Mouse (Mus musculus) stomach, embryonic 15.5 days (tissue): ENCODE results near the gene Tmem107. TPM values are rescaled to one million over a fixed set of nuclear protein-coding genes. Genes with fewer than 3 reads are reported as not detected.
A peak's percentile ranks its signal among the peaks of the same experiment; 100 is the strongest.

Experiments used
- ATAC-seq: fragments of 200-750 bp; cut with Nextera tagmentation; 2 replicates; pipeline ENCODE4 v1.8.0; 2017; ENCODE audit warnings: low read depth, moderate number of reproducible peaks, moderate TSS enrichment; ENCODE audit not compliant: insufficient read depth, low FRiP score
- H3K27ac ChIP-seq: fragments of 300-500 bp; sonication (generic); 2 replicates; pipeline ENCODE4 v1.5.1; 2015; ENCODE audit warnings: mild to moderate bottlenecking, inconsistent platforms
- H3K27me3 ChIP-seq: fragments of 300-500 bp; sonication (generic); replicated peaks from 2 replicates; pipeline ENCODE4 v1.6.1; 2015; ENCODE audit warnings: inconsistent platforms
- H3K36me3 ChIP-seq: fragments of 300-500 bp; sonication (generic); 2 replicates; pipeline ENCODE4 v1.6.1; 2015; ENCODE audit warnings: inconsistent platforms
- H3K4me1 ChIP-seq: fragments of 300-500 bp; sonication (generic); 2 replicates; pipeline ENCODE4 v1.6.1; 2015; ENCODE audit warnings: inconsistent platforms
- H3K4me2 ChIP-seq: fragments of 300-500 bp; sonication (generic); 2 replicates; pipeline ENCODE4 v1.6.1; 2015; ENCODE audit warnings: mild to moderate bottlenecking, inconsistent platforms
- H3K4me3 ChIP-seq: fragments of 300-500 bp; sonication (generic); replicated peaks from 2 replicates; pipeline ENCODE4 v1.5.1; 2015; ENCODE audit warnings: inconsistent platforms
- H3K9ac ChIP-seq: fragments of 300-500 bp; sonication (generic); 2 replicates; pipeline ENCODE4 v1.6.1; 2015; ENCODE audit warnings: inconsistent platforms
- H3K9me3 ChIP-seq: fragments of 300-500 bp; sonication (generic); 2 replicates; pipeline ENCODE4 v1.6.1; 2016; ENCODE audit warnings: inconsistent platforms
- WGBS: fragments of 180-500 bp; shearing (Covaris S2); methylation state at CpG from one replicate; pipeline ENCODE4 v1.1.7; 2015; 5-methylcytosine and 5-hydroxymethylcytosine counted together
- polyA plus RNA-seq: library from polyadenylated mRNA; unstranded; fragments of >200 nt; fragmentation: Nextera tagmentation; extraction: Ambion mirVana; gene quantifications from 2 replicates; pipeline ENCODE4 v1.2.1, GENCODE M21; 2015

Tmem107 gene
- polyA plus RNA-seq, 1 experiment from 2014 or later = 55.0 TPM

- H3K27ac ChIP-seq = no peak overlapping the region; the same call in 1 of the 2 replicates
- H3K9me3 ChIP-seq = no peaks in the 10 kb centered on the region
- no peak overlapping the region for H3K4me3 ChIP-seq
- no peaks in the 10 kb centered on the region for H3K27me3 ChIP-seq
- 63% methylated on average over 5 of the region's 5 CpGs for WGBS
- ATAC-seq = no peak
- no peaks in the 10 kb centered on the region for H3K36me3 ChIP-seq
- peaks cover 3% of the 10 kb centered on the region; the same call in 1 of the 2 replicates for H3K4me1 ChIP-seq
- no peak overlapping the region for H3K4me2 ChIP-seq
- H3K9ac ChIP-seq = no peak overlapping the region
Measured at GRCm38 (mm10) chr11:69078805-69079438, 8.3 kb downstream of the Tmem107 start.

GRCm38 (mm10) chr11:69080102-69080854, 9.7 kb downstream of the Tmem107 start:
- Histone ChIP-seq H3K4me2 (no peak overlapping the region), H3K36me3 (no peaks in the 10 kb centered on the region), H3K27me3 (no peaks in the 10 kb centered on the region), H3K27ac (no peak overlapping the region), H3K9ac (no peak overlapping the region), H3K9me3 (no peaks in the 10 kb centered on the region), H3K4me1 (no peaks in the 10 kb centered on the region), H3K4me3 (no peak overlapping the region)
- WGBS = 77% methylated on average over 15 of the region's 15 CpGs
- ATAC-seq = no peak

DNA sequence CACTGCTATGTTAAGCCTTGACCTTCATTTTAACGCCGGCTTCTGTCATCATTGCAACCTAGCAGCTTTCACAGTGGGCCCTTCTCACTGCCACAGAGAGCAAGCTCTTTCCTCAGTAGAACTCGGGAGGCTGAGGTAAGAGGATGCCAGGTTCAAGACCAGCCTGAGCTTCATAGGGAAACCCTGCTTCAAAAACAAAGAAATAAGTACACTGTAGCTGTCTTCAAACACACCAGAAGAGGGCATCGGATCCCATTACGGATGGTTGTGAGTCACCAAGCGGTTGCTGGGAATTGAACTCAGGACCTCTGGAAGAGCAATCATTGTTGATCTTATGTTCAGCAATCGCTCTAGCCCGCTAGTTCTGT, 10.2 kb downstream of the Tmem107 start:
- Histone ChIP-seq H3K9ac (no peak overlapping the region), H3K4me2 (no peak overlapping the region), H3K9me3 (no peaks in the 10 kb centered on the region), H3K27me3 (no peaks in the 10 kb centered on the region), H3K4me3 (no peak overlapping the region), H3K4me1 (no peaks in the 10 kb centered on the region), H3K36me3 (no peaks in the 10 kb centered on the region), H3K27ac (no peak overlapping the region)
- 88% methylated on average over 8 of the region's 8 CpGs for WGBS
- no peak for ATAC-seq

GRCm38 (mm10) chr11:69081613-69082012, 11.0 kb downstream of the Tmem107 start:
- Histone ChIP-seq H3K4me1 (no peaks in the 10 kb centered on the region), H3K4me2 (no peak overlapping the region), H3K9me3 (no peaks in the 10 kb centered on the region), H3K27me3 (no peaks in the 10 kb centered on the region), H3K36me3 (no peaks in the 10 kb centered on the region), H3K9ac (no peak overlapping the region), H3K4me3 (no peak overlapping the region), H3K27ac (no peak overlapping the region)
- no peak for ATAC-seq
- 74% methylated on average over 7 of the region's 7 CpGs for WGBS

DNA sequence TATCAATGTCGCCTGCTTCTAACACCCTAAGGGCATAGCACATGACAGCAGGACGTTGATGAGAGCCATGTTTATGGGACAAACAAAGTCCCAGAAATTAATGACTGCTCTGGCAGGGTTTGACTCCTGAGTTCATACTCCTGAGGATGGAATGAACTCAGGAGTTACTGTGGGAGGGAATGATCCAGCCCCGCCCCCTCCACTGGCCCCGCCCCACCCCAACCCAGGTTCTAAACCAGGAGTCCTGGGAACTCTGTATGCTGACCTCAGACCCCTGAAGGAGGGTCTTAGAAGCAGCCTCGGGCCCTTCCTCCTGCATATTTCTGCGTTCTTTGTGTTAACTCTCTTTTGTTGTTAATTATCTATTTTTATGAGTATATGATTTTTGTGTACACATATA, 15.0 kb downstream of the Tmem107 start:
- Histone ChIP-seq H3K27ac (no peak overlapping the region), H3K4me3 (no peak overlapping the region), H3K27me3 (no peaks in the 10 kb centered on the region), H3K36me3 (0 out of 2 replicates have a peak, but pooled peaks cover 2% of the 10 kb centered on the region), H3K9ac (no peak overlapping the region), H3K4me2 (no peak overlapping the region), H3K9me3 (no peaks in the 10 kb centered on the region), H3K4me1 (peaks cover 21% of the 10 kb centered on the region)
- ATAC-seq = no peak
- 57% methylated on average over 6 of the region's 6 CpGs for WGBS

DNA sequence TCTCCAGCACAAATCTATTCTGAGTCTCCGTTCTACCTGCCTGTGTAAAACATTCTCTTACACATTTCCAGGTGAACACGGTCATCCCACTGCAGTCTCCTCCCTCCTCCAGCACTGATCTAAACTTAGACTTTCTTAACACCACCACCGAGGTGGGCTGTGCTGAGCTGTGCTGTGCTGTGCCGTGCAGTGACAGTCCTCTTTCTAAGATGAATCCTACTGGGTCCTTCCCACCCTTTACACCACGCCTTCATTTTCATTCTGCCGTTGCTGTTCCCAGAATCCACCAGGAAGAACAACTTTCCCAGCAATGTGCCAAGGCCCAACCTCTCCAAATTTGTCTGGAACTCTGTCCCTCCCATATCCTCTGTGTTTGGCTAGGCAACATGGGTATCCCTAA, 15.8 kb downstream of the Tmem107 start:
- H3K9ac ChIP-seq = no peak overlapping the region
- 49% methylated on average over 6 of the region's 6 CpGs for WGBS
- peak overlapping the region; percentile 89 for H3K27ac ChIP-seq
- 0 out of 2 replicates have a peak, but pooled peaks cover 5% of the 10 kb centered on the region for H3K36me3 ChIP-seq
- no peaks in the 10 kb centered on the region for H3K9me3 ChIP-seq
- ATAC-seq = no peak
- no peak overlapping the region for H3K4me3 ChIP-seq
- H3K27me3 ChIP-seq = no peaks in the 10 kb centered on the region
- H3K4me2 ChIP-seq = no peak overlapping the region
- peaks cover 21% of the 10 kb centered on the region for H3K4me1 ChIP-seq

- H3K9ac ChIP-seq = no peak overlapping the region
- 0 out of 2 replicates have a peak, but pooled peaks cover 5% of the 10 kb centered on the region for H3K36me3 ChIP-seq
- H3K4me2 ChIP-seq = no peak overlapping the region; the same call in 1 of the 2 replicates
- no peak overlapping the region for H3K4me3 ChIP-seq
- WGBS = 25% methylated on average over 4 of the region's 4 CpGs
- H3K9me3 ChIP-seq = no peaks in the 10 kb centered on the region
- H3K4me1 ChIP-seq = peaks cover 21% of the 10 kb centered on the region
- peak overlapping the region; percentile 89 for H3K27ac ChIP-seq
- peak; percentile 27 for ATAC-seq
- no peaks in the 10 kb centered on the region for H3K27me3 ChIP-seq
Measured at GRCm38 (mm10) chr11:69087082-69087481, 16.5 kb downstream of the Tmem107 start.

GRCm38 (mm10) chr11:69087597-69087996, 17.0 kb downstream of the Tmem107 start:
- Histone ChIP-seq H3K4me3 (peak overlapping the region; percentile 84; the same call in 1 of the 2 replicates), H3K27me3 (no peaks in the 10 kb centered on the region), H3K9ac (no peak overlapping the region), H3K36me3 (0 out of 2 replicates have a peak, but pooled peaks cover 5% of the 10 kb centered on the region), H3K4me1 (peaks cover 21% of the 10 kb centered on the region), H3K27ac (peak overlapping the region; percentile 89), H3K9me3 (no peaks in the 10 kb centered on the region), H3K4me2 (peak overlapping the region; percentile 91)
- WGBS = 59% methylated on average over 2 of the region's 2 CpGs
- ATAC-seq = no peak

DNA sequence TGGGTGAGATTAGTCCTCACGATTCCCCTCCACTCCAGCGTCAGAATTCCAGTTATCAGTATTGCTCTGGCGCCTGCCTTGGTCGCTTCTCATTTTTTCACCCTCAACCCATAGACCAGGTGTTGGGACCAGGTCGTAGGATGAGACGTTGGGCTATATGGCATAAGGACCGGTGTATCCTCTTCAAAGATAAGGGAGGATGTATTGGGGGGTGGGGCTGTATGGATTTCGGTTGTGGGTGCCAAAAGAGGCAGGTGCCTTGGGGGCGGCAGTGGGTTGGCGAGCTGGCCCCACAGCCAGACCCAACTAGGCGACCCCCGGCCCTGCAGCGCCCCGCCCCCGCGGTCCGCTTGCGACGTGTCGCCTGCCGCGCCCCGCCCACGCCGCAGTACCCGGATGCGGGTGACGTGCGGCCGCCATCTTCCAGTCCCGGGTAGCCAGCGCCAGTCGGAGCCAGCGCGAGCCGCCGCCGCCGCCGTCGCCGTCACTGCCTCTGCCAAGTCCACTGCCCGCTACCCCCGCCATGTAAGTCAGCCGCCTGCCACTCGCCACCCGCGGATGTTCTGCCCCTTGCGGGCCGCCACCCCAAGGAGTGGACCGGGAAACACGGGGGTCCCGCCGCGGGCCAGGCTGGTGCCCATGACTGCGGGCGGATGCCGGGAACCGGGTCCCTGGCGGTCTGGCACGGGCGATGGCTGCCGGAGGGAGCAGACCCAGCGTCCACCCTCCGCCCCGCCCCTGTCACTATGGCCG, 17.7 kb downstream of the Tmem107 start, which contains the start of gene Vamp2:
Gene Vamp2 (plus strand): TSS at position 388 of the 753 bp plus-strand sequence.
- peak within 1 kb of the TSS; percentile 84 for H3K4me3 ChIP-seq
- H3K9ac ChIP-seq = peak within 1 kb of the TSS; percentile 99
- no peaks in the 10 kb centered on the region for H3K9me3 ChIP-seq
- H3K4me1 ChIP-seq = peaks cover 21% of the 10 kb centered on the region
- peak within 1 kb of the TSS; percentile 89 for H3K27ac ChIP-seq
- ATAC-seq = peak; percentile 48; the same call in 1 of the 2 replicates
- WGBS = under 1% methylated on average over 67 of the region's 67 CpGs
- H3K4me2 ChIP-seq = peak within 1 kb of the TSS; percentile 91
- no peaks in the 10 kb centered on the region for H3K27me3 ChIP-seq
- 0 out of 2 replicates have a peak, but pooled peaks cover 8% of the 10 kb centered on the region for H3K36me3 ChIP-seq

DNA sequence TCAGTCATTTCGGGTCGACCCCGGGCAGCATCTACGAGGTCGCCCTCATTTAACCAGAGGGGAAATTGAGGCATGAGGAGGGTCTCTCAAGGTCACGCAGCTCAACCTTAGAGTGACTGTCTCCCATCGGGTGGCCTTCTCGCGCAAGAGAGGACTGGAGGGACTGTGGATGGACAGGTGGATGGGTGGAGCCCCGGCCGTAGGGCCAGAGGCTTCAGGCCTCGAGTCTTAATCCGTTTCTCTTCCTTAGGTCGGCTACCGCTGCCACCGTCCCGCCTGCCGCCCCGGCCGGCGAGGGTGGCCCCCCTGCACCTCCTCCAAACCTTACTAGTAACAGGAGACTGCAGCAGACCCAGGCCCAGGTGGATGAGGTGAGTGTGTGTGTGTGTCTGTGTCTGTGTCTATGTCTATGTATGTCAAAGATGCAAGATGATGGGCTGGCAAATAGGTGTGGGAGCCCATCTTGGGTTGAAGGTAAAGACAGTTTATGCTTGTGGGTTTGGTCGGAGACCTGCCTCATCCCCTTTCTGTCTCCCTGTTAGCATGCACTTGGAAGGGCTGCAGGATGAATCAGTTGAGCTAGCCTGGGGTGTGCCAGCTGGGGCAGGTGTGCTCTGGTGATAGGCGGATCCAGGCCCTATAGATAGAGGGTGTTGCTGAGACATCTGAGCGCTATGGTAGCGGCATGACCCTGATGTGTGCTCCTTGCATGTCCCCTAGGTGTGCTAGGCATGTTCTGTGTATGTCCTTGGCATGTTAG, 18.4 kb downstream of the Tmem107 start:
- Histone ChIP-seq H3K27ac (peak overlapping the region; percentile 89), H3K27me3 (no peaks in the 10 kb centered on the region), H3K4me3 (peak overlapping the region; percentile 84), H3K9me3 (no peaks in the 10 kb centered on the region), H3K4me2 (peak overlapping the region; percentile 91), H3K9ac (peak overlapping the region; percentile 99), H3K4me1 (peaks cover 21% of the 10 kb centered on the region), H3K36me3 (0 out of 2 replicates have a peak, but pooled peaks cover 8% of the 10 kb centered on the region)
- 11% methylated on average over 25 of the region's 25 CpGs for WGBS
- no peak; the same call in 1 of the 2 replicates for ATAC-seq
